Mouse (Mus musculus): ENCODE measurements around the gene Il10rb.

The Il10rb gene

DNA sequence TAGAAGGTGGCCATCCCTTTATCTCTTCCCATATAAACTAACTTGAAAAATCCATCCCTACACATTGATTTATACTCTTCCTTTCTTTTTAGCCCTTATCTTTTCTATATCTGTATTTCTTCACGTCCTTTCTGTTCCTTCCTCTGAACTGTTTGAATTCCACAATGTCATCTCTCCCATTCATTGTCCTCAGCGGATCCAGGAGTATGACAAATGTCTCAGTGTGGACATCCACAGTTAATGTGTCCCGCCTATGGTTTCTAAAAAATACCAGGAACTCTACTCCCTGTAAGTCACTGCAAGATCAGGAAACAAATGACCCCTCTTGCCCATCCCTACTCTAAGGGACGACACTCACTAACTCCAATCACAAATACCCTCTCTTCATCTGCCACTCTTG is 21.7 kb upstream of the Il10rb start:
- no peak for DNase-seq

DNA sequence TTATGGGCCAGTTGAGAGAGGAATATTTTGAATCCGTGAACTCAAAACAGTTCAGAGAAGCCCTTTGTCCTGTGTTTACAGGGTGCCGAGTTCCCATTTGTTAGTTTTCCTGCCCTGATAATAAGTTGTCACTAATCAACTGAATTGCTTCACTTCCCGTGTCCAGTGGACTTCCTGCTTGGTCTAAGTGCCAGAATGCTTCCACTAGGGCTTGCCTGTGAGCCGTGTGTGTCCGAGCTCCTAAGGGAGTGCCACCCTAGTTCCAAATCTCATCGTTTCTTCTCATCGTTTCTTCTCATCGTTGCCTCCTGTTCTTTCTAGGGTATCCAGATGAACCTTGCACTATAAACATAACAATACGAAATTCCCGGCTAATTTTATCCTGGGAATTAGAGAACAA is 20.3 kb upstream of the Il10rb start:
- DNase-seq = no peak

DNA sequence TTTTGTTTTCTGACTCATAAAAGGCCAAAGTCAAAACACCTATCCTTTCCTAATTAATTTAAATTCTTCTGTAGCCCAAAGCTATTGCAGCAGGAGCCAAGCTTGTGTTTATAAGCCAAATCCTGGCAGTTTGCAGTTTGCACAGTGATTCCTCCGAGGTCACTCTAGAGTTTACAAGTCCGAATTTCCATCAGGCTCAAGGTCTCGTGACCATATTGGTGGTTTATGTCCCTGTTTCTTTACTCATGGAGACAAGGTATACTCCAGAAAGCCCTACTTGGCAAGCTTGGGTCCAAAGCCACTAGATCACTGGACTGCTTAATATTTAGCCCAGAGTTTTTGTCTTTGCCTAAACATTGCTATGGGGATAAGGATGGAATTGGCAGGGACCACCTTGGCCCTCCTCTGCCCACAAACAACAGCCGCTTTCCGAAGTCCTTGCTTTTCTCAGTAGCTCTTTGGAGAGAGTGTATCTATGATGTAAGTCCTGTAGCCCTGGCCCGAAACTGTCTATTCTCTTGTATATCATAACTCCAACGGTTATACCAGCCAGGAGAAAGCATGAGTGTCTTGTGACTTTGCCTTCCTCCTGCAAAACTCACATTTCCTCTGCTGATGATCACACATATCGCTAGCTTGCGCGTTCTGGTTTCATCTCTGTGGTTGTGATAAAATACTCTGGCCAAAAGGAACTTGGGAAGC is 19.4 kb upstream of the Il10rb start:
- no peak for DNase-seq

DNA sequence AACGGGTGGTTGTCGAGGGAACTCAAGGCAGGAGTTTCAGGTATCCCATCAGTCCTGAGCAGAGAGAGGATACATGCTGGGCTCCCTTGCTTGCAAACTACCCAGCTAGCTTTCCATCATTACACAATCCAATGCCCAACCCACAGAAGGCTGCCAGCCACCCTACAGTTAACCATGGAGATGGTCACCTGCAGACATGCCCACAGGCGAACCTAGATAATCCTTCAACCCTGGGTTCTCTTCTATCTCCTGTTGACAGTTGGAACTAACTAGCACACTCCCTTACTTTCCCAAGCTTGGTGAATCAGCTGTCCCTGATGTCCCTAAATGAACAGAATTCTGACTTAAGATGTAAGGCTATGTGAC is 18.9 kb upstream of the Il10rb start:
- no peak for DNase-seq

DNA sequence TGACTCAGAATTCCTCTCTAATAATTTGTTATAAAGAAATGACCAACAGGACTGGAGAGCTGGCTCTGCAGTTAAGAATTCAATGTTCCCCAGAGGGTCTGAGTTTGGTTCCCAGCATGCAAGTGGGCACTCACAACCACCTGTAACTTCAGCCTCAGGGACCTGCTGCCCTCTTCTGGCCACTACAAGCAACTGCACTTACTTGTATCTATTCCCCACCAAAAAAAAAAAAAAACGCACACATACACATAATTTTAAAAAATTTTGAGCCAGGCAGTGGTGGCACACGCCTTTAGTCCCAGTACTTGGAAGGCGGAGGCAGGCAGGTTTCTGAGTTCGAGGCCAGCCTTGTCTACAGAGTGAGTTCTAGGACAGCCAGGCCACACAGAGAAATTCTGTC is 15.9 kb upstream of the Il10rb start:
- no peak for DNase-seq

DNA sequence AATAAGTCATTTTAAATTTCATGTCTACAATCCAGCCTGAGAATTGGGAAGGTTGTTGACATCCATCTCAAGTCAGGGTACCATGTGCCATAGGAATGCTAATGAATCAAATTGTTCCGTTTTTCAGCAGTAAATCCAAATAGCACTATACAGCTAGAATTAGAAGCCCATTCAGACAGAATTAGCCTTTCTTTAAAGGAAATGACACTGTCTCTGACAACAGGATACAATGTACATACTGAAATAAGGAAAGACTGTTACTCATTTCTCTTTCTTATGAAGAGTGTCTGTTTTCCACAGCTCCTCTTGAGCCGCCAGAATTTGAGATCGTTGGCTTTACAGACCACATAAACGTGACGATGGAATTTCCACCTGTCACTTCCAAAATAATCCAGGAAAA is 14.5 kb upstream of the Il10rb start, which contains the start of gene Gm21970:
Gene Gm21970, plus strand, starts transcription at position 301 of the 400 bp plus-strand sequence.
- DNase-seq = no peak

DNA sequence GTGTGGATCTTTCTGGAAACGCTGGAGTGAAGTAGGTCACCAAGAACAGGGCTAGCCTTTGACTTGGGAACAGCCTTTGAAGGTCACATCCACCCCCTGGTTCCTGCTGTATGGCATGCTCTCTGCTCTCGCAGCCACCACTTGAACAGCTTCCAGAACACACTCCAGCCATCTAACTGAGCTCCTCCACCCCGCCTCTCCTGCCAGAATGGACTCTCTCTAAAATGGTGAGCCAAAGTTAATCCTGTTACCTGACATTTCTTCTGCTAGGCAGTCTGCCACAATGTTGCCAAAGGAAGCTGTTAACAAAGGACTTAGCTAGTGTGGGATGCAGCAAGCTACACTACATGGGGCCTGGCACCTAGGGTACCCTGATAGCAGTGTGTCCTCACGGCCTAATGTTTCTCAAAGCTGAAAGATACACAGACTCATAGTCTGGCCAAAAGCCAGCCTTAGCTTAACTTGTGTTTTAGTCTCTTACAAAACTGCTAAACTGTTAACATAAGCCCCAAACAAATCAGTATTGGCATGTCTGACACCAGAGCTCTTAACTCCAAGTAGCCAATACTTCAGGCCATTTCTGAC is 11.0 kb upstream of the Il10rb start:
- DNase-seq = no peak

DNA sequence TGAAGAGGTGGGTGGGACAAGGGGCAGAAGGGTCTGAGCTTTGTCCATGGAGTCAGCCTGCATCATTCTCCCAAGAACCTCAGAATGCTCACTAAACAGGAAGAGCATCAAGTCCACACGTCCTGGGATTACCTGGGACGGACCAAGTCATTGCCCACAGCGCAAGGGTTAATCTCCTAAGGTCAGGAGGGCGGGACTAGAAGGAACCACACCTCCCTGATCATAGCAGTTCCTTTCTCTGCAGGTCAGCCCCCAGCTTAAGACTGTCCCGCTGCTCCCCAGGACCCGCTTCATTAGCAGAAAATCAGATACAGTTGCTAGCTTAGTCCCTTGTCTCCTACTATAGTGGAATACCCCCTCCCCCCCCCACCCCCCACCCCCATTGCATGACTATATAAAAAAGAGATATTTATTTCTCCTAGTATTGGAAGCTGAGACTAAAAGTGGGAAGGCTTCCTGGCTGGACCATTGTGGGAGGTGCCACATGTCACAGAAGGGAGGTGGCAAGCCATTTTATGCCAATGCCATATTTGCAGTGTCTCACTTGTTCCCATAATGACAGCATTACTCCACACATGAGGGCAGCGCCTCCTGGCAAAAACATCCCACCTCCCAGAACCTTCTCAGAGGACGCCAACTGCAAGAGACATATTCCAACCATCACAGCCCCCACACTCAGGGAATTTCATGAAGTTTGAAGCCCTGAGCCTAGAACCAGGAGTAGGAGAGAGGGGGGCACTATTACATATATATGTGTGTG is 10.2 kb upstream of the Il10rb start:
- no peak for DNase-seq

DNA sequence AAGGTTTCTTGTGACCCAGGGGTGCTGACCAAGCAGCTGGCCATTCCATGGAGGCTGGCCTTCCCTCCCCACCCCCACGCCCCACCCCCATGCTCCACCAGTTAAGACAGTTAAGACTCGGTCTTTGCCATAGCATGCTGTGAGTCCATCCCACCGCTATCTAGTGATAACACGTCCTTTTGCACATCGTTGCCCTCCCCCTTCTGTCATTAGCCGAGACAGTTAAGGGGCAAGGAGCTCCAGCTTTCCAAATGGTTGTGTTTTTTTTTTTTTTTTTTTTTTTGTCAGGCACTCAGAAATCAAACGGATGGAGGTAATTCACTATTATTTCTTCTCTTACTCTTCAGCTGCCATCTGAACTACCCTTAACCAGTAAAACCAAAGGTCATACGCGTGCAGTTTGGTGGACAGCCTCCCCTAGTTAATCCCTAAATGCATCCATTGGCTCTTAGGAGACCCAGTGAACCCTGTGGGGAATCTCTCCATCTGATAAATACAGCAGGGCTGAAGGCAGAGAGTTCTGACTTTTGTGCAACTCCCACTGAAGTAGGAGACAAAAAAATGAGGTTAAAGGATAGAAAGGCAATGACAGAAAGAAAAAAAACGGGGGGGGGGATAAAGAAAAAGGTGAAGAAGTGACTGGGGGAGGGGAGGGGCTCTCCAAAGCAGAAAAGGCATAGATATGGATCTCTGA is 9.0 kb upstream of the Il10rb start:
- no peak for DNase-seq

DNA sequence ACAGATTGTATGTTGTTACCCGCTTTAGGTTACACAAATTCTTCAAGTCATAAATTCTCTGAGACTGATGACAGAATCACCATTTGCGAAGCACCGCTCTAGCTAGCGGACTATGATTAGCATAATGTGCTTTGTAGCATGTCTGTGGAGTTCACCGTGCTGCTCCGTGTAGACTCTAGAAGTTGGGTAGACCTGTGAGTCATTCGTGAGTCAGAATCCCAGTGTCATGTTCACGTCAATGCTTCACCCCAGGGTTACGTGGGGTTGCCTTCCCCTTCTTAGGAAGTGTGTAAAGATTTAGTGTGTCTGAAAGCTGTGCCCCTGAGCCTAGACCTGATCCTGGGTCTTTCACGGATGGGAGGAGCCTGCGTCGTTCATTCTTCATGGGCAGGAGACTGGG is 7.9 kb upstream of the Il10rb start:
- no peak for DNase-seq

DNA sequence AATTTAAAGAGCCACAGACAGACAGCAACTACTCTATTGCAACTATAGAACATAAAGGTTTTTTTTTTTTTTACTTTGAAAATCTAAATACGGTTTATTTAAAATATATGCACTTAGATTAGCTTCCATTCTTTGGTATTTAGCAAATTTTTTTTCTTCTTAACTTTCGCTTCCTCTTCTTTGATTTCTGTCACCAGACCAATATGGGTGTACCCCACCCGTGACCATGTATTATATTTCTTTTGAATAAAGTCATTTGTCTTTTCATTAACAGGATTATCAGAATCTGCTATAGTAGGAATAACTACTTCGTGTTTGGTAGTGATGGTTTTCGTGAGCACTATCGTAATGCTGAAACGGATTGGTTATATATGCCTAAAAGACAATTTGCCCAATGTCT is 7.0 kb upstream of the Il10rb start:
- DNase-seq = no peak

DNA sequence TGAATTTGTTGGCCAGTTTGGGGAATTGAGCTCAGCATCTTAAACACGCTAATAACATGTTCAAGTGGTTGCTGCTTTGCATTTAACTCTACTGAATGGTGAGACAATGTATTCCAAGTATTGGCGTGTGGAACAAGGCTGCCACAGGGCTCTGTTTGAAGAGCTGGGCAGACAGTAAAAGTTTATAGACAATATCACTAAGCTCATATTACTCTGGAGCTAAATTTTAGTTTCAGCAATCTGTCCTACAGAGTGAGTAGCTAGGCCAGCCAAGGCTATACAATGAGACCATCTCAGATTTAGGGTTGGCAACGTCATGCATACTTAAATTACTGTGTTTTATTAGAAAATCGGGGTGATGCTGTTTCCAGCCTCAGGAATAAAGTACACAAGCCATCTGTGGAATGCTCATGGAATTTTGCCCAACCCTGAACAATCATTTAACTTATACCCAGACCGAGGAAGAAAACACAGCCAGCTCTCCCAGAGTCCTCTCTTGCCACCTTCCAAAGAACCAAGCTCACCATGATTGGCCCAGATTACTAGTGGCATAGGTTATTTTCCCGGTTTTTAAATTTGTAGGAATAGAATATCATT is 4.3 kb upstream of the Il10rb start:
- DNase-seq = no peak

DNA sequence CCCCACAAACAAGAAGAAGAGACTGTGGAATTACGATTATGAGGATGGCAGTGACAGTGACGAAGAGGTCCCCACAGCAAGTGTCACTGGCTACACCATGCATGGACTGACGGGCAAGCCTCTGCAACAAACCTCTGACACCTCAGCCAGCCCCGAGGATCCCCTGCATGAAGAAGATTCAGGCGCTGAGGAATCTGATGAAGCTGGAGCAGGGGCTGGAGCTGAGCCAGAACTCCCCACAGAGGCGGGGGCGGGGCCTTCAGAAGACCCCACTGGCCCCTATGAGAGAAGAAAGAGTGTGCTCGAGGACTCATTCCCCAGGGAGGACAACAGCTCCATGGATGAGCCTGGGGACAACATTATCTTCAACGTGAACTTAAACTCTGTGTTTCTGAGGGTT is 2.2 kb upstream of the Il10rb start:
- no peak for DNase-seq

DNA sequence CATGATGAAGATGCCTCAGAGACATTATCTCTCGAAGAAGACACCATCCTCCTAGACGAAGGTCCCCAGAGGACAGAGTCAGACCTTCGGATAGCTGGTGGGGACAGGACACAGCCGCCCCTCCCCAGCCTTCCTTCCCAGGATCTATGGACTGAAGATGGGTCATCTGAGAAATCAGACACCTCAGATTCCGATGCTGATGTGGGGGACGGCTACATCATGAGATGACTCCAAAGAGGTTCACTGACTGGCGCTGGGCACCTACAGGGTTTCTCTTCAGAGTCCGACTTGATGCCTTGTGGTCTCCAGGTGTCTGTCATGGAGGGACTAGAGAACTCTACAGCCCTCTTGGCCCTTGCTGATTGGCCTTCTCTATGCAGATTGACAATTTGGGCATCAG is 1.8 kb upstream of the Il10rb start:
- no peak for DNase-seq

DNA sequence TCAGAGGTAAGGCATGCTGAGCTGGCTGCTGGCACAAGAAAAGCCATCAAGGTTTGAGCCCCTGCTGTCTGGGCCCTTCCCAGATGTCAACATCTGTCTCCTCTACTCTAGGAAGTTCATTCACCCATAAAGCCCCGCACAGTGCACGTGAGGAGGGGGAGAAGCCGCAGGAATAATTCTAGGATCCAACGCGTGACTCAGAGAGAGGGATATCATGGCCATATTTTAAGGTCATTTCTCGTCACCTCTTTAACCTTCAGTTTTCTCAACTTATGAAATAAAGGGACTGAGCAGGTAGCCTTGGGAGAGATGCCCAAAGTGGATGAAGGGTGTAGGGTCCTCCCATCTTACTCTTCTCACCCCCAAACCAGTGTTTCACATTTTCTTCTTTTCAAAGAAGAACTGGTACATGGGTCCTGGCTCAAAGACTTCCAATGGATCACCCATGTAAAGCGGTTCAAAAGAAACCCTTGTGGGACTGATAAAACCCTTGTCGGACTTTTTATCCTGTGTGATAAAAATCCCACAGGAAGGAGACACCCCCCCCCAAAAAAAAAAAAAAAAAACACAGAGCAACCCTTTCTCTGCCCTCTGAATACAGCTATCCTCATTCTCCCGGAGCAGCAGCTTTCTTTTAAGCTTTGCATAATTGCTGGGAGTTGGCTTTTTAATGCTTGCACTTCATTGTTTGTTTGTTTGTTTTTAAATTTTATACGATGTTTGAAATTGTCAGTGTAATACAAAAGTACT is 961 bp upstream of the Il10rb start:
- DNase-seq = no peak

DNA sequence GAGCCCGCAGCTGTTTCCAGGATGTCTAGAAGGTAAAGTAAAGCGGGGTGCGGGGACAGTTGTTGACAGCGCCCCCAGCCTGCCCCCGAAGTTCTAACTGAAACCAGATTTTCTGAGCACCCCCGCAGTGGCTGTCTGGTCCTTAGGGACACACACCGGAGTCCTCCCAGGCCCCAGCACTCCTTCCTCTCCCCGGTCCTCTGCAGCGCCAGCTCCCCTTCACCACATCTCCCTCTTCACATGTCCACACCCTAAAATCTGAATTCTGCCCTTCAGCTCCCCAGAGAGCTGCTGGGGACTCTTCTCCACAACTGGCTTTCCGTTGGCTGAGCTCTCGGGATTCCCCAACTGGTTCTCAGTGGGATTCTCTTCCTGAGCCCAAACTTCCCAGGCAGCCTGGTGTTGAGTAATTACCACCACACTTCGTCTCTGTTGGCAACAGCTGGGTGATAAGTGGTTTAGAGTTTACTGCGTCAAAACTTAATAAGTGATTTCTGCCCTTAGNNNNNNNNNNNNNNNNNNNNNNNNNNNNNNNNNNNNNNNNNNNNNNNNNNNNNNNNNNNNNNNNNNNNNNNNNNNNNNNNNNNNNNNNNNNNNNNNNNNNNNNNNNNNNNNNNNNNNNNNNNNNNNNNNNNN is 739 bp downstream of the Il10rb start:
- DNase-seq = no peak

DNA sequence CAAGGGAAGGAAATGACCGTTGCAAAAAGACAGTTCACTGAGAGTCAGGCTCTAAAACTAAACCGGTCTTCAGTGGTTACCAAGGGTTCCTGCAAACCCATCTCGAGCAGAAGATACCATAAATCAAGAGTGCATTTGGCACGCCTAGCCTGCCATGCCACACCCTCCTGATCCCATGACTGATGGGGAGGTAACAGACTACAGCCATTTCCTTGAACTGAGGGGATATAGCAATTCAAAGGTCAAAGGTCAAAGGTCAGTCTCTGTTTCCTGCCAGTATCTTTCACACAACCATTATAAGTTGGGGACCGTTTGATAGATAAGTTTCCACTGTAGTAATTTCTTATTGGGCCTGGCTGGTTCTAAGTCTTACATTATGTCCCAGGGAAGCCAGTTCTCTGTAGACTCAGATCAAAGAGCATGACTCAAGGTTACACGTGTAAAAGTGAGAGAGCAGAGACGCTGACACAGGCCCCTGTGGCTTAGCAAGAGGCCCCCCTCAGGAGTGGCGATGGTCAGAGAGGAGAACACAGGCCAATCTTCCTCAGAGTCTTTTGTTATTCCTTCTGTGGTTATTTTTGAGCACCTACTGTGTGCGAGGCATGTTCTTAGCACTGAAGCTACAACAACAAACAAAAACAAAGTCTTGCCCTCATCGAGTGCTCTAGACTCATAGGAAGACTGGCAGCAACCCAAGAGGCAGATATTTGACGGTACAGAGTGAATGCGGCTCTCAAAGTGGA is 7.3 kb downstream of the Il10rb start:
- no peak for DNase-seq

DNA sequence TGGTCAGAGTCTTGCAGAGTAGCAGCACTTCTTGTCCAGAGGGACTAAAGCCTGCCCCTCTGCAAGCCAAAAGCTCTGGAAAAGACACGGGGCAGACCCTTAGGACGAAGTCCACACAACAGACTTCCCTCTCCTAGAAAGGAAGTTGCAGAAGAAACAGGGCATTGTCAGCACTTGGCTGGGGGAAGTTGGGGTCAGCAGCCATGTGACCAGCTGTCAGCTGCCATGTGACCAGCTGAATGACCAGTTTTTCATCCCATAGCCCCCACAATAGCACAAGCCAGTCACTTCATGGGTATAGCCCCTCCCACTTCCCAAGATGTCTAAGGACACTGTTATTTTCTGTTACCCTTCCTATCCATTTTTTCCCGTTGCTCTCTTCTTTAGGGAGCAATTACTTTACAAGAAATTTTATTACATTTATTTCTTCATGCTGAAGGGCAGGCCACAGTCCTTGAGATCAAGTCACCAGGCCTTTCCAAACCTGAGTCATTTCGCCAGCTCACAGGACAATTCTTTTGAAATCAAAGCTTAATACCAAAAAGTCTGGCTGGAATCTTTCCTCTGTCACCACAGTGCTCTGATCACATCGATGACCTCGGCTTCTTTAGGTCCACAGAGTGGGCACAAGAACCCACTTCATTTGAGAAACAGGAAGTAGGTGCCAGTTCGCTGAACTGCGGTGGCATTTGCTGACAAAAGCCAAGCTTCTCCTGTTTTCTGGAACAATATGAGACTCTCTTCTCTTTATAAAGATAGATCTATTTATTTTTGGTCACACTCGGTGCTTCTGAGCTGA is 9.6 kb downstream of the Il10rb start:
- no peak for DNase-seq

DNA sequence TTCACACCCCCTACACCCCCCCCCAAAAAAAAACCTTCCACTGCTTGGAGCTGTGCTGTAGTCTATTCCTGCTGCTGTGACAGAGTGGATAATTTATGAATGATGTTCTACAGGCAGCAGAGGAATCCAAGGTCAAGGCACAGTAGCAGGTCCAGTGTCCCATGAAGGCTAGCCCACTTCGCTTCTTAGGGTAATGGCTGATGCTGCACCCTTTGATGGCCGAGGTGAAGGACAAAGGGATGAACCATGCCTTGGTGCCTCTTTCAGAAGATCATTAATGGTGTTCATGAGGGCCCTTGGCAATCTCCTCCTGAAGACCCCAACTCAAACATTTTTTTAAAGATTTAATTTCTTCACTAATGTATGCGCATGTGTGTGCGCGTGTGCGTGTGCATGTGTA is 10.4 kb downstream of the Il10rb start:
- no peak for DNase-seq

DNA sequence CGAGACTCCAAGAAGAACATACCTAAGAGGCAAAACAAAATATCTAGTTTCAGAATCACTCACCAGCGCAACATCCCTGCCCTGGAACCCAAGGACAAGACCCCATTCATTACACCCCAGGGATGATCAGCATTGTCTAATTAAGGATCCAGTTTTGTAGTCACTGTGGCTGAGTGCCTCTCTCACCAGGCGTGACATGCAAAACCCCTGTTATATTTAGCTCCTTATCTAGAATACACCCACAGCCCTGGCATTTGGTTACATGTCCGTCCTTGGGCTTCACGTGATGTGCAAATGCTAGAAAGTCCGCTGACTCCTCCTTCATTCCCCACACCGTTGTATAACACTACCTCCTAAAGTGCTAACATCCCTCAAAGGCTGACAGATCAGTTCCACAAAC is 11.0 kb downstream of the Il10rb start:
- DNase-seq = peak; percentile 38 to 47

Measured in spleen, adult 18-20 months (tissue).